Mouse (Mus musculus) liver, embryonic 12.5 days (tissue): ENCODE measurements around the gene 1700017B05Rik. TPM values are rescaled to one million over a fixed set of nuclear protein-coding genes. Genes with fewer than 3 reads are reported as not detected.
"Not testable (repeated sequence)": the region's sequence is repeated elsewhere in the genome, so short reads cannot be mapped to it uniquely, and the experiment has no call there.

ENCODE experiments used
- ATAC-seq: fragments of 200-750 bp; cut with Nextera tagmentation; 2 replicates; pipeline ENCODE4 v1.8.0; 2017; ENCODE audit warnings: moderate number of reproducible peaks, mild to moderate bottlenecking, moderate library complexity
- H3K27ac ChIP-seq: fragments of 300-500 bp; sonication (generic); 2 replicates; pipeline ENCODE4 v1.5.1; 2016; ENCODE audit warnings: mild to moderate bottlenecking
- H3K27me3 ChIP-seq: fragments of 300-500 bp; sonication (generic); replicated peaks from 2 replicates; pipeline ENCODE4 v1.6.1; 2016; ENCODE audit warnings: mild to moderate bottlenecking, moderate library complexity
- H3K36me3 ChIP-seq: fragments of 300-500 bp; sonication (generic); 2 replicates; pipeline ENCODE4 v1.6.1; 2016; ENCODE audit warnings: mild to moderate bottlenecking, moderate library complexity
- H3K4me1 ChIP-seq: fragments of 300-500 bp; sonication (generic); 2 replicates; pipeline ENCODE4 v1.6.1; 2016
- H3K4me2 ChIP-seq: fragments of 300-500 bp; sonication (generic); 2 replicates; pipeline ENCODE4 v1.6.1; 2016; ENCODE audit warnings: mild to moderate bottlenecking, moderate library complexity
- H3K4me3 ChIP-seq: fragments of 300-500 bp; sonication (generic); 2 replicates; pipeline ENCODE4 v1.5.1; 2016; ENCODE audit warnings: mild to moderate bottlenecking, moderate library complexity
- H3K9ac ChIP-seq: fragments of 300-500 bp; sonication (generic); 2 replicates; pipeline ENCODE4 v1.6.1; 2016; ENCODE audit warnings: mild to moderate bottlenecking, moderate library complexity
- H3K9me3 ChIP-seq: fragments of 300-500 bp; sonication (generic); replicated peaks from 2 replicates; pipeline ENCODE4 v1.6.1; 2016; ENCODE audit warnings: mild to moderate bottlenecking, moderate library complexity
- WGBS: fragments of 180-500 bp; shearing (Covaris S2); methylation state at CpG from one replicate; pipeline ENCODE4 v1.1.7; 2016; ENCODE audit not compliant: insufficient replicate concordance; 5-methylcytosine and 5-hydroxymethylcytosine counted together
- polyA plus RNA-seq: library from polyadenylated mRNA; unstranded; fragments of >200 nt; fragmentation: Nextera tagmentation; extraction: Ambion mirVana; gene quantifications from 2 replicates; pipeline ENCODE4 v1.2.1, GENCODE M21; 2016

The 1700017B05Rik gene
- polyA plus RNA-seq, 1 experiment from 2014 or later, result 23.4 TPM

DNA sequence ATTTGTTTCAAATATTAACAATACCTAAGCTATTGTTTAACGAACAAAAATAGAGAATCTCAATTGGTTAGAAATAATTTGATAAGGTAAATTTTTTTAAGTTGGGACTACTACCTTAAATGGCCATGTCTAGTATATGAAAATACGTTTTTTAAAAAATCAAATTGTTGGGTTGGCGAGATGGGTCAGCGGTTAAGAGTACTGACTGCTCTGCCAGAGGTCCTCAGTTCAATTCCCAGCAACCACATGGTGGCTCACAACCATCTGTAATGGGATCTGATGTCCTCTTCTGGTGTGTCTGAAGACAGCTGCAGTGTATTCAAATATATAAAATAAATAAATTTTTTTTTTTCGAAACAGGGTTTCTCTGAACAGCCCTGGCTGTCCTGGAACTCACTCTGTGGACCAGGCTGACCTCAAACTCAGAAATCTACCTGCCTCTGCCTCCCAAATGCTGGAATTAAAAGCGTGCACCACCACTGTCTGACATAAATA lies 35.7 kb downstream of the 1700017B05Rik start:
- H3K9me3 ChIP-seq, H3K36me3 ChIP-seq, ATAC-seq, H3K9ac ChIP-seq, H3K27ac ChIP-seq, H3K4me3 ChIP-seq, H3K4me2 ChIP-seq: not testable (repeated sequence)
- peaks cover 14% of the 10 kb centered on the region for H3K27me3 ChIP-seq
- WGBS, result 66% methylated on average over 6 of the region's 6 CpGs
- H3K4me1 ChIP-seq, result peaks cover 27% of the 10 kb centered on the region

DNA sequence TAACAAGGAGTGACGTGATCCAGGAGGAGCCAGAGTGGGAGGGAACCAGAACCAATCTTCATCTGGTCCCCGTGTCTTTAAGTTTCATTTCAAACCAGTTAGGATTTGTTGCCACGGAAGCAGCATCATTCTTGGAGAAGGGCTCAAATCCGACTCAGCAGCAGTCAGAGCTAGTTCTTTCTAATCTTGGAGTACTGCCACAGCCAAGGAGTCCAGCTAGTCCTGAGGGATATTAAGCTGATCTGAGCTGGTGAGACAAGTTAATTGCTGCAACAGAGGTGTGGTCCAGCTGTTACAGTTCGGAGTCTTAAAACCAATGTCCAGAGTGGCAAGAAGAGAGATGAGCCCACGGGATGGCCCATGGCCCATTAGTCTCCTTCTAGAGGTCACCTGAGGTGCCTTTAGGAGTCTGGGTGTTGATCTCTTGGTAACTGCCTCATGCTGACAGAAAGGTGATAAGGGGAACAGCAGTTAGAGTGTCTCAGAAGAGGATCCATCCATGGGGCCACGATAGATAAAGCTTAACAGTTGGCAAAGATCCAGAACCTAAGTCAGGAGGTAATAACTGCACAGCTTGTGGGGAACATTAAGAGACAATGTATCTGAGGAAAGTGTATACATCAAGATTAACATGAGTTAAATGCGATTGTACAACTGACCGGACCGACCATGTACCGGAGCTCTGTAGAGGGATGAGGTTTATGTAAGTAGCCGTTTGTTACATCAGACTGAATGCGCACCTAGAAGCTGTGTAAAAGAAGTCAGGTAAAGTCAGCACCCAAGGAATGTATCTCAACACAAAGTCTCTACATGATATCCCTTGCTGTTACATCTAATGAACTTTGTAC lies 36.4 kb downstream of the 1700017B05Rik start:
- ATAC-seq, result peak; percentile 84
- H3K27ac ChIP-seq, result no peak overlapping the region
- peaks cover 21% of the 10 kb centered on the region for H3K4me1 ChIP-seq
- 63% methylated on average over 13 of the region's 13 CpGs for WGBS
- H3K27me3 ChIP-seq, result peaks cover 14% of the 10 kb centered on the region
- H3K9ac ChIP-seq, result no peak overlapping the region
- no peaks in the 10 kb centered on the region for H3K36me3 ChIP-seq
- no peaks in the 10 kb centered on the region for H3K9me3 ChIP-seq
- no peak overlapping the region for H3K4me3 ChIP-seq
- no peak overlapping the region for H3K4me2 ChIP-seq

DNA sequence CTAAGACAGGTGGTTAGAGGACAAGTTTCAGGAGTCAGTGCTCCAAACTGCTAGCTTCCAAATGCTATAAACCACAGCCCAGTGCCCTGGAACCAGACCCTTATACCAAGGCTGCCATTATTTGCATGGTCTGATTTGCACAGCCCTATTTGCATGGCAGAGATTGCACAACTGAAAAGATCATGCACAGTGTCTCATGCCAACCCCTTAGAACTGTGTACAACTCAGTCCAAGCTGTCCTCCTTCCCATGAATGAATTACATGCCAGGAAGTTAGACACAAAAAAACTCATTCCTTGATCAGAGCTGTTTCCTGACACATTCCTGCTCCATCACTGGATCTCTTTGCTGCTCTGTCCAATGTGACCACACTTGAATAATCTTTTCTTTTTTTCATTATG lies 39.1 kb downstream of the 1700017B05Rik start:
- peaks cover 14% of the 10 kb centered on the region for H3K27me3 ChIP-seq
- no peak for ATAC-seq
- H3K27ac ChIP-seq, result no peak overlapping the region
- H3K4me1 ChIP-seq, result peaks cover 10% of the 10 kb centered on the region
- H3K9ac ChIP-seq, result no peak overlapping the region
- no peaks in the 10 kb centered on the region for H3K36me3 ChIP-seq
- no peak overlapping the region for H3K4me3 ChIP-seq
- no peaks in the 10 kb centered on the region for H3K9me3 ChIP-seq
- H3K4me2 ChIP-seq, result no peak overlapping the region

DNA sequence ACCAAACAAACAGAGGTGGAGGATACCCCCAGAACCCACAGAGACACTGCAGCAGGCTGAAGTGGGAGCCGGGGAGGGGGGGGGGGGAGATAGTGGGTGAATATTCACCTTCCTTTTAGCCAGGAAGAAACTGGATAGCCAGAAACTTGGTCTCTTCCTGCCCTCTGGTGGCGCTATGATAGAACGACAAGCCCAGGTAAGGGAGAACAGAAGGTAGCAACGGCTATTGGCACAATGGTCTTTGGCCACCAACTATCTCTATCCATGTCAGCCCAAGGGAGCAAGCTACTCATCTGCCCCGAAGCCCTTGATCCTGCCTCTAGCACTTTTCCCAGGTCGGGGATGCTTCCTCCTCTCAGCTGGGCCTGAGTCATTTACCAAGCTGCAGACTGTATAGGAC lies 42.1 kb downstream of the 1700017B05Rik start:
- H3K27ac ChIP-seq, result no peak overlapping the region
- H3K9me3 ChIP-seq, result no peaks in the 10 kb centered on the region
- no peaks in the 10 kb centered on the region for H3K4me1 ChIP-seq
- WGBS, result 21% methylated on average over 6 of the region's 6 CpGs
- no peak for ATAC-seq
- no peaks in the 10 kb centered on the region for H3K36me3 ChIP-seq
- no peak overlapping the region for H3K9ac ChIP-seq
- no peak overlapping the region for H3K4me3 ChIP-seq
- H3K4me2 ChIP-seq, result no peak overlapping the region
- 0 out of 2 replicates have a peak, but pooled peaks cover 6% of the 10 kb centered on the region for H3K27me3 ChIP-seq

DNA sequence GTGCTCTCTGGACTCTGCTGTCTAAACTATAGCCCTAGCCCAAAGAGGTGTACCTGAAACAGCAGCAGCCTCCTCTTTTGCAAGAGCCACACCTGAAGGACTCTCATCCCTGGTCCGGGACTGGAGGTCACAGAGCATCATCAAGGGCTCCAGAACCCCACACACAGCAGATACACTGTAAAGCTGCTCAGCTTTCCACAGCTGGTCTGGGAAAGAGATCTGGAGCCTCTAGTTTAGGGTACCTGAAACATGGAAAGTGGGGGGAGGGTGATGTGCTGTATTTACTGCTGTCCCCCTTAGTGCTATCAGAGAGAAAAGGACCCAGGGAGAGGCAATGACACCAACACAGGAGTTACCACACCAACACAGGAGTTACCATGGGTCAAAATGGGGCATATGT lies 42.9 kb downstream of the 1700017B05Rik start:
- Histone ChIP-seq H3K4me1 (no peaks in the 10 kb centered on the region), H3K27me3 (0 out of 2 replicates have a peak, but pooled peaks cover 6% of the 10 kb centered on the region), H3K4me3 (no peak overlapping the region), H3K9ac (no peak overlapping the region), H3K27ac (no peak overlapping the region), H3K4me2 (no peak overlapping the region), H3K36me3 (no peaks in the 10 kb centered on the region), H3K9me3 (no peaks in the 10 kb centered on the region)
- no peak for ATAC-seq
- 69% methylated on average over 1 of the region's 1 CpGs for WGBS

DNA sequence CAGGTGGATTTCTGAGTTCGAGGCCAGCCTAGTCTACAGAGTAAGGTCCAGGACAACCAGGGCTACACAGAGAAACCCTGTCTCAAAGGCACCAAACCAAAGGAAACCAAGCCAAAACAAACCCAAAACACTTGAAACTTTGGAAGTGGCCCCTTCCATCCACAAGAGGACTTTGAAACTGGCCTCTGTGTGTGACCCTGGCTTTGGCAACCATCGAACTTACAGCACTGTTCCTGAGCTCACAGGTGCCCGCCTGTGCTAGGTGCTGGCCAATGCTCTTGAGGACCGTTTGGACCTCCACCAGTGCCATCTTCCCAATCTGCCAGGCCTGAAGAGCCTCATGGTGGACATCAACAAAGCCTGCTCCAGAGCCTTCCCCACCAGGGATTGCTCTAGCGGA lies 43.6 kb downstream of the 1700017B05Rik start:
- no peak overlapping the region for H3K9ac ChIP-seq
- no peaks in the 10 kb centered on the region for H3K4me1 ChIP-seq
- 0 out of 2 replicates have a peak, but pooled peaks cover 6% of the 10 kb centered on the region for H3K27me3 ChIP-seq
- WGBS, result 69% methylated on average over 5 of the region's 5 CpGs
- H3K27ac ChIP-seq, result no peak overlapping the region
- H3K4me3 ChIP-seq, result no peak overlapping the region
- H3K4me2 ChIP-seq, result no peak overlapping the region
- no peaks in the 10 kb centered on the region for H3K9me3 ChIP-seq
- ATAC-seq, result no peak
- no peaks in the 10 kb centered on the region for H3K36me3 ChIP-seq

DNA sequence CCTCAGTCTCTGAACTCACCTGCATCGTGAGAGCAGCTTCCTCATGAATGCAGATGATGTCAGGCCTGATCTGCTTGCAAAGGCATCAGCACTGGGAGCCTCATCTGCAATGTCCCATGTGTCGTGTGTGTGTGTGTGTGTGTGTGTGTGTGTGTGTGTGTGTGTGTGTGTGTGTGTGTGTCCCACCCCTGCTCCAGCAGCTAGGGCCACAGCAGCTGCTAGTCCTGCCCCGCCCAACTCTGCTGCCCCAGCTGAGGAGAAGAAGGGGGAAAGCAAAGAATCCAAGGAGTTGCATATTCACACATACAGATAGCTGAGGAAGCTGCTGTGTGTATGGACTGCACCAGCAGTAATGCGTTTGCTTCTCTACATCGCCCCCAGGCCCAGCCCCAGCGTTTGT lies 45.2 kb downstream of the 1700017B05Rik start:
- H3K36me3 ChIP-seq, result no peaks in the 10 kb centered on the region
- no peak for ATAC-seq
- H3K4me2 ChIP-seq, result no peak overlapping the region
- 0 out of 2 replicates have a peak, but pooled peaks cover 6% of the 10 kb centered on the region for H3K27me3 ChIP-seq
- 80% methylated on average over 5 of the region's 6 CpGs for WGBS
- H3K4me1 ChIP-seq, result no peaks in the 10 kb centered on the region
- no peak overlapping the region for H3K27ac ChIP-seq
- no peak overlapping the region for H3K9ac ChIP-seq
- H3K9me3 ChIP-seq, result no peaks in the 10 kb centered on the region
- no peak overlapping the region for H3K4me3 ChIP-seq

DNA sequence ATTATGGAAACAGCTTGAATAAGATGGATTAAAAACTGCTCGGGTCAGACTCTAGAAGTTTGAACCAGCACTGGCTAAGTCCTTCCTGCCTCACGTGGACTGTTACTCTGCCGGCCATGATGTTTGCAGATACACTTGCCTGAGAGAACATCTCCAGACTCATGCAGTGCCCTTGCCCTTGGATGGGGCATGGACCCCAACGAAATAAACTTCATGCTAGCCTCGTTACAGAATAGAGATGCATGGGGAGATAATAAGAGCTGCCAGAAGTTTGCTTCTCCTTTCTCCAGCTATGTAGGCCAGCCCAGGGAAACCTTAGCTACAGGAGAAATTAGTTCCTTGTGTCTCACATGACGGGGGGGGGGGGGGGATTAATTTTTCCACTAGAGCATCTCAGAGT lies 47.9 kb downstream of the 1700017B05Rik start:
- 0 out of 2 replicates have a peak, but pooled peaks cover 6% of the 10 kb centered on the region for H3K27me3 ChIP-seq
- no peaks in the 10 kb centered on the region for H3K36me3 ChIP-seq
- no peaks in the 10 kb centered on the region for H3K4me1 ChIP-seq
- no peak overlapping the region for H3K27ac ChIP-seq
- H3K9ac ChIP-seq, result no peak overlapping the region
- ATAC-seq, result no peak
- H3K4me2 ChIP-seq, result no peak overlapping the region
- 54% methylated on average over 6 of the region's 6 CpGs for WGBS
- no peak overlapping the region for H3K4me3 ChIP-seq
- no peaks in the 10 kb centered on the region for H3K9me3 ChIP-seq

DNA sequence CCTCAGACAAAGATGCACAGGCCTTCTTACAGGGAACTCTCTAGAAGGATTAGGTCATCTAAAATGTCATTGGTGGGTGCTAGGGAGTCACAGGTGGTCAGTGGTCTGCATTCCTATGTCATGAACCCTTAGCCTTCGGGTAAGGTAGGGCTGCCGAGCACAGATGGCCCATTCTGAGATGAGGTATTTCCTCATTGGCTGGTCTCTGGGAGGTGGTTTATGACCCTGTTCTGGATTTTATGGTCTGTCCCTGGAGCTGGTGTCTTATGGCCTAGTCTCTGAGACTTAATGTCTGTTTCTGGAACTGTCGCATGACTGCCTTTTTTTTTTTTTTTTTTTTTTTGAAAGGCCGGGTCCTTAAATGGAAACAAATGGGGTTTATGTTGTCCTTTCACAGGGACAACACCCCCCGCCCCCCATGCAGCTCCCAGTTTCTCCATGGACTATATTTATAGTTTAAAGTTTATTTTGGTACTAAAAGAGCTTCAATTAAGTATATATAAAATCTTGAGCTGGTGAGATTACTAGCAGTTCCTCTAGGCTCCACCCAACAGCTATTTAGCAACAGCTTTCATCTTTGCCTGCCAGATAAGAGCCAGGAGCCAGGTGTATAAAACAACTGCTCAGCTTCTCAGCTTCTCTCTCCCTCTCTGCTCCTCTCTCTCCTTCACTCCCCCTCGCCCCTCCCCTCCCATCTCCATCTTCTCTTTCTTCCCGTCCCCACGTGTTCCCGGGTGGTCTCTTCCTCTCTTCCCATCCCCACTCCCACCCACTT lies 49.8 kb downstream of the 1700017B05Rik start:
- ATAC-seq, result no peak
- H3K4me3 ChIP-seq, result no peak overlapping the region
- H3K9me3 ChIP-seq, result no peaks in the 10 kb centered on the region
- H3K4me2 ChIP-seq, result no peak overlapping the region
- H3K36me3 ChIP-seq, result no peaks in the 10 kb centered on the region
- H3K27ac ChIP-seq, result no peak overlapping the region
- 52% methylated on average over 9 of the region's 9 CpGs for WGBS
- no peak overlapping the region for H3K9ac ChIP-seq
- H3K27me3 ChIP-seq, result no peaks in the 10 kb centered on the region
- no peaks in the 10 kb centered on the region for H3K4me1 ChIP-seq

DNA sequence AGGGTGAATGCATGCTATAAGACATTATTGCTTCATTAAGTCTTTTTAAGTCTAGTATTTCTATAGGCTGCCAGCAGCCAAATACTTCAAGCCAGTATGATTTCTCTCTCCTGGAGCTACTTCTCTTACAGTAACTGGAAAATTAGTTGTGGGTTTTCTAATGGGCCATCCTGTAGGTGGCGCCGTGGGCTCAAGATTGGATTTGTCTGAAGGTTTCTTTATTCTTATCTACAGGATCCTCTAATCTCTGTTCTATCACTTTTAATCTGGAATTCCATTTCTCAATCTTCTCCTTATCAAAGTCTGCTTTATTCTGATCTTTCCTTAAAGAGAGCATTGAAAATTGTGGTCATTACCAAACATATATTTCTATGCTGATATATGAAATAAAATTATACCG lies 53.1 kb downstream of the 1700017B05Rik start:
- no peaks in the 10 kb centered on the region for H3K4me1 ChIP-seq
- H3K4me3 ChIP-seq, result no peak overlapping the region
- no peak overlapping the region for H3K4me2 ChIP-seq
- no peak for ATAC-seq
- 31% methylated on average over 3 of the region's 3 CpGs for WGBS
- H3K27me3 ChIP-seq, result no peaks in the 10 kb centered on the region
- no peak overlapping the region for H3K27ac ChIP-seq
- H3K9ac ChIP-seq, result no peak overlapping the region
- no peaks in the 10 kb centered on the region for H3K9me3 ChIP-seq
- H3K36me3 ChIP-seq, result no peaks in the 10 kb centered on the region

DNA sequence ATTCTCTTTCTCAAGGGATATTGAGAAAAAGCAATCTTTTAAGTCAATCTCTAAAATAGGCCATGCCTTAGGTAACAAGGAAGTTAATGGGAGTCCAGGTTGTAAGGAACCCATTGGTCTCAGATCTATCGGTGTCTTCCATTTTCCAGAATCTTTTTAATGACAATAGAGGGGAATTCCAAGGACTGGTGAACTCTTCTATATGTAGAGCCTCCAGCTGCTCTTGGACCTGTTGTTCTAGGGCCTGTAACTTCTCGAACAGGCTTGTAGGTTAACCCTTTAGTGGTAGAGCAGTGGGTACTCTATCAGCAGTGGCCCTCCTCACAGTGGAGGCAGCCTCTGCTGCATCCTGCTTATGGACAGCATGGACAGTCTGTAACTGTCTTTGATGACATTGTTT lies 55.5 kb downstream of the 1700017B05Rik start:
- H3K36me3 ChIP-seq, result no peaks in the 10 kb centered on the region
- no peaks in the 10 kb centered on the region for H3K4me1 ChIP-seq
- WGBS, result 60% methylated on average over 2 of the region's 2 CpGs
- no peak overlapping the region for H3K9ac ChIP-seq
- no peak for ATAC-seq
- no peak overlapping the region for H3K27ac ChIP-seq
- no peak overlapping the region for H3K4me2 ChIP-seq
- H3K4me3 ChIP-seq, result no peak overlapping the region
- no peaks in the 10 kb centered on the region for H3K27me3 ChIP-seq
- H3K9me3 ChIP-seq, result no peaks in the 10 kb centered on the region

DNA sequence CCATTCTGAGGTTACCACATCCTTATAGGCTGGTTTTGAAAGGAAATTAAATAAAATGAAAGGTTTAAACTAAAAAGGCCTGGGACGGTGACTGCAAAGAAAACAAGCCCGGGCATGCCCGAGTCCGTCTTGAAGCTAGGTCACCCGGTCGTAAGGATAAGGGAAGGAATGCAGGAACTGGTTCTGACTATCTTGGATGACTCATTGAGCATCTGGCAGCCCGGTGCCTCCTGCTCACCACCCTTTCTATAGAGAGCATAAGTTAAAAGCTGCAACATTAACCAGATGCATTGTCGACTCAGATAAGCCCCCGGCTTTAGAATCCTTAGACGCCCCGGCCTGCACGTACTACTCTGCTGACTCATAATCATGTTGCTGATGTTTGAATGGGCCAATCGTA lies 58.8 kb downstream of the 1700017B05Rik start:
- 42% methylated on average over 13 of the region's 13 CpGs for WGBS
- not testable (repeated sequence) for H3K36me3 ChIP-seq, H3K27me3 ChIP-seq, ATAC-seq, H3K9ac ChIP-seq, H3K4me1 ChIP-seq, H3K4me3 ChIP-seq, H3K27ac ChIP-seq, H3K9me3 ChIP-seq, H3K4me2 ChIP-seq
